Mouse (Mus musculus) heart, postnatal 0 days (tissue): ENCODE data around the gene Insl5.

Experiments used
- CTCF ChIP-seq: IDR thresholded peaks from 2 replicates; pipeline ENCODE4 v1.5.1; 2016; ENCODE audit warnings: antibody characterized with exemption, control low read depth, low read depth
- EP300 ChIP-seq: IDR thresholded peaks from 2 replicates; pipeline ENCODE4 v1.6.1; 2016; ENCODE audit warnings: antibody characterized with exemption, low read depth

- TF ChIP-seq CTCF (no peak), EP300 (no peak)
Observed at GRCm38 (mm10) chr4:103048046-103048445, 21.4 kb upstream of the Insl5 start.
